Mouse (Mus musculus) kidney, adult 11 months (tissue): ENCODE results near the gene Slc41a2.

ENCODE experiments used
- DNase-seq: peaks from one replicate; pipeline ENCODE4 v3.0.0; 2022

The Slc41a2 gene

GRCm38 (mm10) chr10:83220217-83220616, 117.5 kb downstream of the Slc41a2 start:
- no peak for DNase-seq

- peak; percentile 23 for DNase-seq
These were observed 118.0 kb downstream of the Slc41a2 start for GRCm38 (mm10) chr10:83219729-83220128.

- DNase-seq = no peak
These were observed 118.9 kb downstream of the Slc41a2 start for GRCm38 (mm10) chr10:83218778-83219177.

- no peak for DNase-seq
These were observed 120.4 kb downstream of the Slc41a2 start for GRCm38 (mm10) chr10:83217256-83217655.

- DNase-seq = no peak
These were observed 122.1 kb downstream of the Slc41a2 start for GRCm38 (mm10) chr10:83215559-83215958.

GRCm38 (mm10) chr10:83212618-83213017, 125.1 kb downstream of the Slc41a2 start:
- DNase-seq = no peak

GRCm38 (mm10) chr10:83210968-83211583, 126.6 kb downstream of the Slc41a2 start:
- no peak for DNase-seq

GRCm38 (mm10) chr10:83210122-83210521, 127.6 kb downstream of the Slc41a2 start:
- no peak for DNase-seq

GRCm38 (mm10) chr10:83209388-83209787, 128.3 kb downstream of the Slc41a2 start:
- DNase-seq = no peak

- no peak for DNase-seq
These were observed 129.2 kb downstream of the Slc41a2 start for GRCm38 (mm10) chr10:83208436-83208835.

GRCm38 (mm10) chr10:83202906-83203702, 134.6 kb downstream of the Slc41a2 start:
- no peak for DNase-seq

- no peak for DNase-seq
These were observed 136.2 kb downstream of the Slc41a2 start for GRCm38 (mm10) chr10:83201525-83201924.

- DNase-seq = no peak
These were observed 138.4 kb downstream of the Slc41a2 start for GRCm38 (mm10) chr10:83199290-83199689.

GRCm38 (mm10) chr10:83198692-83199091, 139.0 kb downstream of the Slc41a2 start:
- DNase-seq = no peak

- DNase-seq = peak; percentile 67
These were observed 139.9 kb downstream of the Slc41a2 start for GRCm38 (mm10) chr10:83197690-83198336.

GRCm38 (mm10) chr10:83191982-83192381, 145.7 kb downstream of the Slc41a2 start:
- no peak for DNase-seq

GRCm38 (mm10) chr10:83191476-83191875, 146.2 kb downstream of the Slc41a2 start:
- DNase-seq = peak; percentile 58

- no peak for DNase-seq
These were observed 148.6 kb downstream of the Slc41a2 start for GRCm38 (mm10) chr10:83189071-83189470.

- DNase-seq = no peak
These were observed 150.7 kb downstream of the Slc41a2 start for GRCm38 (mm10) chr10:83186984-83187383.

GRCm38 (mm10) chr10:83186167-83186566, 151.5 kb downstream of the Slc41a2 start:
- no peak for DNase-seq

GRCm38 (mm10) chr10:83185121-83185520, 152.6 kb downstream of the Slc41a2 start:
- DNase-seq = peak; percentile 66

GRCm38 (mm10) chr10:83184480-83185069, 153.1 kb downstream of the Slc41a2 start:
- peak; percentile 38 for DNase-seq
